In the genomic region with DNA sequence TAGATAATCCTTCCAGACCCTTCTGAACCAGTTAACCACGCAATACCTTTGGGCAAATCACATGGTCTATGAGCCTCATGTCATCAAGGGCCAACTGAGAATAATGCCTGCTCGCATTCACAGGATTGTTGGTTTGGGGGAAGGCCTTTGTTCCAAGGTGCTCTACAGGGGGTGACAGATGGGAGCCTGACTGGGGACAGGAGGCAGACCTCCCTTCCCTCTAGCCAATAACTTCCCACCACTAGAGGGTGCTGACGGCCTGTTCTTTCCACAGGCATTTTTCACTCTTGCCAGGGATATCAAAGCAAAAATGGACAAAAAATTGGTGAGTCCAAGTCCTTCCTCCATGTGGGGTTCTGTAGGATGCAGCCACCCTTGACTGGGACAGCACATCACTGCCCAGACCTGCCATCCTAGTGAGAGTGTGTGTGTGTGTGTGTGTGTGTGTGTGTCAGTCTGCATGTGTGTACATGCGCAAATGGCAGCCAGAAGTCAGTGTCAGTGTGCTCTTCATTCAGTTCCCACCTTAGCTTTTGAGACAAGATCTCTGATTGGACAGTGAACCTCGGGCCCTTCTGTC, we compare ENCODE assay signal across 8 mouse cellular contexts. TPM values are rescaled to one million over a fixed set of nuclear protein-coding genes. Genes with fewer than 3 reads are reported as not detected.
DNase-seq lines count a peak whose midpoint lies in the region; ATAC-seq lines count a peak whose summit lies in the region.

No protein-coding gene starts in this region.

- H3K9me3 ChIP-seq in forebrain, embryonic 13.5 days (replicated peaks), result no peaks in the 10 kb centered on the region
- no peaks in the 10 kb centered on the region for H3K9me3 ChIP-seq in lung, embryonic 16.5 days (ENCODE audit: control insufficient read depth, low read length)

- H3K27ac ChIP-seq in forebrain, embryonic 13.5 days, result no peak overlapping the region
- H3K27ac ChIP-seq in lung, embryonic 16.5 days (ENCODE audit: low read length), result no peak overlapping the region

- H3K9ac ChIP-seq in forebrain, embryonic 13.5 days, result no peak overlapping the region
- no peak overlapping the region for H3K9ac ChIP-seq in lung, embryonic 16.5 days (ENCODE audit: low read length)

- no peak overlapping the region for H3K4me3 ChIP-seq in forebrain, embryonic 13.5 days
- H3K4me3 ChIP-seq in lung, embryonic 16.5 days (ENCODE audit: low read length), result no peak overlapping the region

- peak; percentile 59 for DNase-seq in Muller cell, postnatal 12 days (ENCODE audit: inconsistent ontology term)
- peak; percentile 78 to 80 for DNase-seq in heart, postnatal 36 days
- peak; percentile 54 to 86 for DNase-seq in layer of hippocampus, adult 18-20 months (ENCODE audit: low spot score in 2 of 2)
- DNase-seq in ovary, adult 18-20 months (ENCODE audit: low spot score), result peak; percentile 15
- peak; percentile 75 for DNase-seq in thymus, postnatal 25 days

- peak; percentile 60 for ATAC-seq in cerebellum, adult (ENCODE audit: insufficient number of reproducible peaks, low FRiP score, low TSS enrichment)
- peak; percentile 75 for ATAC-seq in forebrain, embryonic 13.5 days
- ATAC-seq in lung, embryonic 16.5 days (ENCODE audit: low read depth), result peak; percentile 58

- intact Hi-C loops in heart, postnatal 36 days (cut with DNase I), result loop anchor here (1.0 to 5.0 kb wide), 4 partner anchors 42 to 188 kb away; a partner anchor contains a TSS

- 56% methylated on average over 5 of the region's 5 CpGs for WGBS in forebrain, embryonic 13.5 days
- 61% methylated on average over 5 of the region's 5 CpGs for WGBS in lung, embryonic 16.5 days

- no peak overlapping the region for H3K4me2 ChIP-seq in forebrain, embryonic 13.5 days
- no peak overlapping the region for H3K4me2 ChIP-seq in lung, embryonic 16.5 days (ENCODE audit: low read depth, low read length)

- H3K27me3 ChIP-seq in forebrain, embryonic 13.5 days, result no peaks in the 10 kb centered on the region
- no peaks in the 10 kb centered on the region for H3K27me3 ChIP-seq in lung, embryonic 16.5 days (ENCODE audit: control insufficient read depth, insufficient read depth, low read depth, low read length)

- H3K4me1 ChIP-seq in forebrain, embryonic 13.5 days, result no peaks in the 10 kb centered on the region
- H3K4me1 ChIP-seq in lung, embryonic 16.5 days (replicated peaks; ENCODE audit: control insufficient read depth, insufficient read depth, low read length), result no peaks in the 10 kb centered on the region

- H3K36me3 ChIP-seq in forebrain, embryonic 13.5 days (ENCODE audit: poor library complexity, severe bottlenecking), result peaks cover 99% of the 10 kb centered on the region
- H3K36me3 ChIP-seq in lung, embryonic 16.5 days (ENCODE audit: control insufficient read depth, insufficient read depth, low read length), result peaks cover 41% of the 10 kb centered on the region

RNA-seq across cellular contexts. Expression of a gene that starts 12.0 kb away (rescaled TPM):
- polyA plus RNA-seq in forebrain, embryonic 13.5 days (2015; fragmentation: Nextera tagmentation; extraction: Ambion mirVana), result not detected in 2 replicates
- total RNA-seq in heart, postnatal 36 days (2021), result not detected
- under 1 TPM in 1 of 2 experiments, not detected in 1; 0.25 TPM for total RNA-seq in layer of hippocampus, adult 18-20 months (2021)
- 0.41 and 0.60 TPM in 2 replicates for polyA plus RNA-seq in lung, embryonic 16.5 days (2015; fragmentation: Nextera tagmentation; extraction: Ambion mirVana)

RNA-seq across cellular contexts. Expression of a gene that starts 16.4 kb away (rescaled TPM):
- polyA plus RNA-seq in forebrain, embryonic 13.5 days (2015; fragmentation: Nextera tagmentation; extraction: Ambion mirVana), result 115 and 119 TPM in 2 replicates
- 10 to 100 TPM; 18.6 to 26.0 TPM for total RNA-seq in heart, postnatal 36 days (2021)
- 10 to 100 TPM; 39.8 to 41.4 TPM for total RNA-seq in layer of hippocampus, adult 18-20 months (2021)
- polyA plus RNA-seq in lung, embryonic 16.5 days (2015; fragmentation: Nextera tagmentation; extraction: Ambion mirVana), result 112 and 125 TPM in 2 replicates

RNA-seq across cellular contexts. Expression of a gene that starts 35.2 kb away (rescaled TPM):
- not detected in 2 replicates for polyA plus RNA-seq in forebrain, embryonic 13.5 days (2015; fragmentation: Nextera tagmentation; extraction: Ambion mirVana)
- under 1 TPM in 1 of 2 experiments, not detected in 1; 0.57 TPM for total RNA-seq in heart, postnatal 36 days (2021)
- under 1 TPM in 1 of 2 experiments, not detected in 1; 0.47 TPM for total RNA-seq in layer of hippocampus, adult 18-20 months (2021)
- 0.20 TPM in 1 of 2 replicates, not detected in the other for polyA plus RNA-seq in lung, embryonic 16.5 days (2015; fragmentation: Nextera tagmentation; extraction: Ambion mirVana)

RNA-seq across cellular contexts. Expression of a gene that starts 36.0 kb away (rescaled TPM):
- not detected in 2 replicates for polyA plus RNA-seq in forebrain, embryonic 13.5 days (2015; fragmentation: Nextera tagmentation; extraction: Ambion mirVana)
- total RNA-seq in heart, postnatal 36 days (2021), result not detected
- total RNA-seq in layer of hippocampus, adult 18-20 months (2021), result not detected
- polyA plus RNA-seq in lung, embryonic 16.5 days (2015; fragmentation: Nextera tagmentation; extraction: Ambion mirVana), result not detected in 2 replicates

RNA-seq across cellular contexts. Expression of a gene that starts 42.1 kb away (rescaled TPM):
- 103 and 108 TPM in 2 replicates for polyA plus RNA-seq in forebrain, embryonic 13.5 days (2015; fragmentation: Nextera tagmentation; extraction: Ambion mirVana)
- 10 to 100 TPM; 21.2 to 25.0 TPM for total RNA-seq in heart, postnatal 36 days (2021)
- 10 to 100 TPM; 64.2 to 70.1 TPM for total RNA-seq in layer of hippocampus, adult 18-20 months (2021)
- polyA plus RNA-seq in lung, embryonic 16.5 days (2015; fragmentation: Nextera tagmentation; extraction: Ambion mirVana), result 76.1 and 78.7 TPM in 2 replicates

Comparison
In these comparisons a context has a peak if more than half of its experiments do, and no peak if none do; other contexts are left out.
1. DNase-seq: peak in every context shown above with its lines; median percentile 79 in heart, postnatal 36 days; 75 in thymus, postnatal 25 days; 70 in layer of hippocampus, adult 18-20 months; 59 in Muller cell, postnatal 12 days; 15 in ovary, adult 18-20 months.